Mouse (Mus musculus): Measurements from ENCODE around the gene Hs3st4. TPM values are rescaled to one million over a fixed set of nuclear protein-coding genes. Genes with fewer than 3 reads are reported as not detected.

Hs3st4 gene
- polyA plus RNA-seq, 1 experiment from 2014 or later, result 20.3 TPM

GRCm38 (mm10) chr7:123983177-123984046 lies 743 bp downstream of the Hs3st4 start:
- Histone ChIP-seq H3K27me3 (ENCODE audit: control insufficient read depth, insufficient read depth, low read depth, low read length) (peaks cover 5% of the 10 kb centered on the region), H3K4me2 (ENCODE audit: low read length) (peak overlapping the region; percentile 79), H3K36me3 (ENCODE audit: control insufficient read depth, insufficient read depth, low read length) (no peaks in the 10 kb centered on the region), H3K4me1 (ENCODE audit: control insufficient read depth, insufficient read depth, low read length) (peaks cover 9% of the 10 kb centered on the region; the same call in 1 of the 2 replicates), H3K27ac (ENCODE audit: low read length) (peak overlapping the region; percentile 25; the same call in 1 of the 2 replicates), H3K4me3 (ENCODE audit: low read depth, low read length) (peak overlapping the region; percentile 69), H3K9me3 (replicated peaks; ENCODE audit: control insufficient read depth, low read length, poor library complexity, severe bottlenecking) (no peaks in the 10 kb centered on the region), H3K9ac (ENCODE audit: low read depth, low read length) (peak overlapping the region; percentile 49)
- ATAC-seq, result peak; percentile 43; the same call in 1 of the 2 replicates
- WGBS, result under 1% methylated on average over 80 of the region's 97 CpGs

- no peak overlapping the region for H3K4me2 ChIP-seq (ENCODE audit: low read length)
- no peak overlapping the region for H3K4me3 ChIP-seq (ENCODE audit: low read depth, low read length)
- H3K4me1 ChIP-seq (ENCODE audit: control insufficient read depth, insufficient read depth, low read length), result no peaks in the 10 kb centered on the region
- no peak overlapping the region for H3K9ac ChIP-seq (ENCODE audit: low read depth, low read length)
- no peak overlapping the region for H3K27ac ChIP-seq (ENCODE audit: low read length)
- ATAC-seq, result no peak
- H3K36me3 ChIP-seq (ENCODE audit: control insufficient read depth, insufficient read depth, low read length), result no peaks in the 10 kb centered on the region
- no peaks in the 10 kb centered on the region for H3K27me3 ChIP-seq (ENCODE audit: control insufficient read depth, insufficient read depth, low read depth, low read length)
- WGBS, result 69% methylated on average over 3 of the region's 3 CpGs
- H3K9me3 ChIP-seq (replicated peaks; ENCODE audit: control insufficient read depth, low read length, poor library complexity, severe bottlenecking), result no peaks in the 10 kb centered on the region
Observed at GRCm38 (mm10) chr7:123992121-123992520, 9.5 kb downstream of the Hs3st4 start.

DNA sequence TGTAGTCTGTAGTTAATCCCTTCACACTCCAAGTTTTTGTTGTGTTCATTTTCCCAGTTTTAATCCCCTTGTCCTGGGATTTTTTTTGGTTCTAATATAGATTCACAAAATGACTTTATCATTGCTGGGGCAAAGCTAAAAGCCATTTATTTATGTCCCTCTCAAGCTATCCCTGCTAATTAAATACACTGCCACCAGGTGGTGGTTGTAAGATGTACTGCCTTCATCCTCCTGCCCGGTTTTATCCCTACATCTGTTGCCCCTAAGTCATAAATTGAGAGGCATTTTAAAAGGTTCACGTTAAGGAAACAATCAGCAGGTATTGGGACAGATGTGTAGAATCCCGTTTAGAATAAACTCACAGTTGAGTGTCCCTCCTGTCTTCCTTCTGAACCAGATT lies 14.6 kb downstream of the Hs3st4 start:
- Histone ChIP-seq H3K27ac (ENCODE audit: low read length) (no peak overlapping the region), H3K4me2 (ENCODE audit: low read length) (no peak overlapping the region), H3K4me3 (ENCODE audit: low read depth, low read length) (no peak overlapping the region), H3K9ac (ENCODE audit: low read depth, low read length) (no peak overlapping the region), H3K36me3 (ENCODE audit: control insufficient read depth, insufficient read depth, low read length) (no peaks in the 10 kb centered on the region), H3K27me3 (ENCODE audit: control insufficient read depth, insufficient read depth, low read depth, low read length) (no peaks in the 10 kb centered on the region), H3K4me1 (ENCODE audit: control insufficient read depth, insufficient read depth, low read length) (no peaks in the 10 kb centered on the region), H3K9me3 (replicated peaks; ENCODE audit: control insufficient read depth, low read length, poor library complexity, severe bottlenecking) (no peaks in the 10 kb centered on the region)
- no peak for ATAC-seq
- 42% methylated on average over 3 of the region's 3 CpGs for WGBS

DNA sequence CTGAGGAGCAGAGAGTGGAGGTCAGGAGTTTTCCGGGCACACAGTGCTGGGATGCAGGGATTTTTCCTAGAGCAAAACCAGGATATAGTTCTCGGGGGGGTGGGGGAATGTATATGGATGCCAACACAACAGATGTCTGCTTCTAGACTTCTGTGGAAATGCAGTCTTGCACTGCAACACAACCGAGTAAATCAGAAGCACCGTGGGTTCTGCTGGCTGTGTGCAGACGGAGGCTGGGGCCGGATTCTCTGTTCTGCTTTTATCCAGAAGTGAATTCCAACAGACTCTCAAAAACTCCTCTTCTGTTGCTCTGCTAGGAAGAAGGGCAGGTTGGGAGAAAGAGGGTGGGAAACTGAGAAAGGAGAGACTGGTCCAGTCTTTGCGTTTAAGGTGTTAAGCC lies 15.9 kb downstream of the Hs3st4 start:
- Histone ChIP-seq H3K4me1 (ENCODE audit: control insufficient read depth, insufficient read depth, low read length) (no peaks in the 10 kb centered on the region), H3K9ac (ENCODE audit: low read depth, low read length) (no peak overlapping the region), H3K4me3 (ENCODE audit: low read depth, low read length) (no peak overlapping the region), H3K9me3 (replicated peaks; ENCODE audit: control insufficient read depth, low read length, poor library complexity, severe bottlenecking) (no peaks in the 10 kb centered on the region), H3K27ac (ENCODE audit: low read length) (no peak overlapping the region), H3K36me3 (ENCODE audit: control insufficient read depth, insufficient read depth, low read length) (no peaks in the 10 kb centered on the region), H3K27me3 (ENCODE audit: control insufficient read depth, insufficient read depth, low read depth, low read length) (no peaks in the 10 kb centered on the region), H3K4me2 (ENCODE audit: low read length) (no peak overlapping the region)
- WGBS, result 84% methylated on average over 7 of the region's 7 CpGs
- no peak for ATAC-seq

- Histone ChIP-seq H3K27me3 (ENCODE audit: control insufficient read depth, insufficient read depth, low read depth, low read length) (no peaks in the 10 kb centered on the region), H3K9ac (ENCODE audit: low read depth, low read length) (no peak overlapping the region), H3K4me2 (ENCODE audit: low read length) (no peak overlapping the region), H3K27ac (ENCODE audit: low read length) (no peak overlapping the region), H3K36me3 (ENCODE audit: control insufficient read depth, insufficient read depth, low read length) (no peaks in the 10 kb centered on the region), H3K4me1 (ENCODE audit: control insufficient read depth, insufficient read depth, low read length) (no peaks in the 10 kb centered on the region), H3K9me3 (replicated peaks; ENCODE audit: control insufficient read depth, low read length, poor library complexity, severe bottlenecking) (no peaks in the 10 kb centered on the region), H3K4me3 (ENCODE audit: low read depth, low read length) (no peak overlapping the region)
- no peak for ATAC-seq
- 90% methylated on average over 5 of the region's 5 CpGs for WGBS
Observed at GRCm38 (mm10) chr7:124026908-124027307, 44.2 kb downstream of the Hs3st4 start.

DNA sequence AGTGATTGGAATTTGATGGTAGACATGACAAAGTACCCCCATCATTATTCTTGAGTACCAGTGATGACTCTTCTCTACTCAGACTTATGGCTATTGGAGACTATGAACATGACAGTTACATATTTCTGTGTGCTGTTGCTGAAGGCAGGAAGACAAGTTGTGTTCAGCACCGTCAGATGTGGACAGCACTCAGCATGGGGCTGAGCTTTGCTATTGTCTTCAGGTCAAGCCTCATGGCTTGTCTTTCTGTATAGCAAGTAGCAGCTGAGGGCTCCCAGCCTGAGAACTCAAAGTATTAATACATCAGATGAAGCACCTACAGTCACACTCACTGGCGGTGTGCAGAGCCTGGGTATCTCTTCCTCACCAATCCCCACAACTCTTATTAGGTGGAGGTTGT lies 49.6 kb downstream of the Hs3st4 start:
- H3K27ac ChIP-seq (ENCODE audit: low read length), result no peak overlapping the region
- no peak overlapping the region for H3K4me3 ChIP-seq (ENCODE audit: low read depth, low read length)
- no peaks in the 10 kb centered on the region for H3K9me3 ChIP-seq (replicated peaks; ENCODE audit: control insufficient read depth, low read length, poor library complexity, severe bottlenecking)
- 39% methylated on average over 2 of the region's 2 CpGs for WGBS
- no peaks in the 10 kb centered on the region for H3K36me3 ChIP-seq (ENCODE audit: control insufficient read depth, insufficient read depth, low read length)
- peaks cover 10% of the 10 kb centered on the region for H3K4me1 ChIP-seq (ENCODE audit: control insufficient read depth, insufficient read depth, low read length)
- H3K9ac ChIP-seq (ENCODE audit: low read depth, low read length), result no peak overlapping the region
- ATAC-seq, result no peak
- no peaks in the 10 kb centered on the region for H3K27me3 ChIP-seq (ENCODE audit: control insufficient read depth, insufficient read depth, low read depth, low read length)
- H3K4me2 ChIP-seq (ENCODE audit: low read length), result no peak overlapping the region

DNA sequence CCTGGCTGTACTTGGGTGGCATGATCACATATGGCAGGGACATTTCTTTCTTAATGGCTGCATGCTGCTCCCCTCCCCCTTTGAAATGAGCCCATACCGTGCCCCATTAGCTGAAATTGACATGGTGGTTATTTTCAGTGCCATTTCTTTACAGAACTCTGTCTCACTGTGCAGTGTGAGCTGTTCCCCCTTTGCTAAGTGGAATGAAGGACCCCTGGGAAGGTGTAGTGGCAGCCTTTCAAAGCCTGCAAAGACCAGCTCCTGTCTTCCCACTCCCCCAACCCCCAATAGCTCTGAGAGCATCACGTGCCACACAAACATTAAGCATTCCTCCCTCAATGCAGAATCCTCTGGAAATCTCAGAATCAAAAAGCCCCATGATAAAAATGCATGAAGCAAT lies 50.7 kb downstream of the Hs3st4 start:
- Histone ChIP-seq H3K4me2 (ENCODE audit: low read length) (no peak overlapping the region), H3K9me3 (replicated peaks; ENCODE audit: control insufficient read depth, low read length, poor library complexity, severe bottlenecking) (no peaks in the 10 kb centered on the region), H3K9ac (ENCODE audit: low read depth, low read length) (no peak overlapping the region), H3K27me3 (ENCODE audit: control insufficient read depth, insufficient read depth, low read depth, low read length) (no peaks in the 10 kb centered on the region), H3K27ac (ENCODE audit: low read length) (no peak overlapping the region), H3K4me1 (ENCODE audit: control insufficient read depth, insufficient read depth, low read length) (peaks cover 15% of the 10 kb centered on the region), H3K36me3 (ENCODE audit: control insufficient read depth, insufficient read depth, low read length) (no peaks in the 10 kb centered on the region), H3K4me3 (ENCODE audit: low read depth, low read length) (no peak overlapping the region)
- 33% methylated on average over 2 of the region's 2 CpGs for WGBS
- ATAC-seq, result no peak

DNA sequence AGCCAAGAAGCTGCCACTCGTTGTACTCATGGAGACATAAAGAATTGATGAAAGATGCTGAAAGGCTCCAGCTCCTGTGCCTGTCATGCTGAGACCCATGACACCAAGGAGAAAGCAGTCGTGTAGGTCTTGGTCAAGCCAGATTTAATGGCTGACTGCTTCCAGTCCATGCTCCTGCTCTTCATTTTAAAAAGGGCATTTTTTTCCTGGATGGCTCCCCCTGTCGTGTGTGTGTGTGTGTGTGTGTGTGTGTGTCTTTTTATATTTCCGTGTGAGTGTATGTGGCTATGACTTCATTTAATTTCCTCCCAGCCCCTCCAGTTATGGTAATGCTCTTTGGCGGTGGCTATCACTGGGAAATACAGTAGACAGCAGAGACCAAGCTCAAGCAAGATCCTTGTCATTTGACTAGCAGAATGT lies 54.6 kb downstream of the Hs3st4 start:
- WGBS, result 20% methylated on average over 5 of the region's 5 CpGs
- Histone ChIP-seq H3K4me2 (ENCODE audit: low read length) (no peak overlapping the region), H3K27ac (ENCODE audit: low read length) (peak overlapping the region; percentile 39; the same call in 1 of the 2 replicates), H3K27me3 (ENCODE audit: control insufficient read depth, insufficient read depth, low read depth, low read length) (no peaks in the 10 kb centered on the region), H3K4me3 (ENCODE audit: low read depth, low read length) (no peak overlapping the region), H3K9me3 (replicated peaks; ENCODE audit: control insufficient read depth, low read length, poor library complexity, severe bottlenecking) (no peaks in the 10 kb centered on the region), H3K9ac (ENCODE audit: low read depth, low read length) (no peak overlapping the region), H3K36me3 (ENCODE audit: control insufficient read depth, insufficient read depth, low read length) (no peaks in the 10 kb centered on the region), H3K4me1 (ENCODE audit: control insufficient read depth, insufficient read depth, low read length) (peaks cover 15% of the 10 kb centered on the region)
- ATAC-seq, result peak; percentile 28; the same call in 1 of the 2 replicates

DNA sequence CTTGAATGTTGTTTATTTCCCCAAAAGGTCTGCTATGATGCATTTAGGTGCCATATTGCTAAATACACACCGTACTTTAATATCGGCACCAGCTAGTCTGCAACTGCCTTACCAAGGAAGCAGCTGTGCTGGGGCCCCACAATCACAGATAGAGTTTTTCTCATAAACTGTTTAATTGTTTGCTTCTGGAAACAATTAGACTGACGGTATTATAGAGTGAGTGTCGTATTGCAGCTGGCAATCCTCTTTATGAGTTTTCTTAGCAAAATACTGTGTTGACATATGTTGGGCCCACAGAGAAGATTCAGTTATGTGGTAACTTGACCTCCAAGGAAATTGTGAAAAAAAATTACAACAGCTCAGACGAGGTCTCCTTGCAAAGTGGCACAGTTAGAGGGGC lies 56.5 kb downstream of the Hs3st4 start:
- H3K9me3 ChIP-seq (replicated peaks; ENCODE audit: control insufficient read depth, low read length, poor library complexity, severe bottlenecking), result no peaks in the 10 kb centered on the region
- H3K4me1 ChIP-seq (ENCODE audit: control insufficient read depth, insufficient read depth, low read length), result peaks cover 8% of the 10 kb centered on the region
- no peak overlapping the region for H3K9ac ChIP-seq (ENCODE audit: low read depth, low read length)
- no peaks in the 10 kb centered on the region for H3K27me3 ChIP-seq (ENCODE audit: control insufficient read depth, insufficient read depth, low read depth, low read length)
- ATAC-seq, result no peak
- H3K27ac ChIP-seq (ENCODE audit: low read length), result no peak overlapping the region
- H3K4me2 ChIP-seq (ENCODE audit: low read length), result no peak overlapping the region
- WGBS, result 80% methylated on average over 5 of the region's 5 CpGs
- no peaks in the 10 kb centered on the region for H3K36me3 ChIP-seq (ENCODE audit: control insufficient read depth, insufficient read depth, low read length)
- H3K4me3 ChIP-seq (ENCODE audit: low read depth, low read length), result no peak overlapping the region
